Mouse (Mus musculus) embryonic facial prominence, embryonic 15.5 days (tissue): ENCODE data around the gene Rasgrp3. TPM values are rescaled to one million over a fixed set of nuclear protein-coding genes. Genes with fewer than 3 reads are reported as not detected.
"Not testable (repeated sequence)": the region's sequence is repeated elsewhere in the genome, so short reads cannot be mapped to it uniquely, and the experiment has no call there.

Source experiments
- ATAC-seq: fragments of 200-750 bp; cut with Nextera tagmentation; 2 replicates; pipeline ENCODE4 v1.8.0; 2017; ENCODE audit warnings: low read depth, moderate TSS enrichment; ENCODE audit not compliant: insufficient number of reproducible peaks, low FRiP score, low TSS enrichment
- H3K27ac ChIP-seq: fragments of 300-500 bp; sonication (generic); replicated peaks from 2 replicates; pipeline ENCODE4 v1.5.1; 2015; ENCODE audit warnings: mild to moderate bottlenecking, inconsistent platforms
- H3K27me3 ChIP-seq: fragments of 300-500 bp; sonication (generic); 2 replicates; pipeline ENCODE4 v1.6.1; 2015; ENCODE audit warnings: inconsistent platforms
- H3K36me3 ChIP-seq: fragments of 300-500 bp; sonication (generic); 2 replicates; pipeline ENCODE4 v1.6.1; 2015; ENCODE audit warnings: mild to moderate bottlenecking, inconsistent platforms
- H3K4me1 ChIP-seq: fragments of 300-500 bp; sonication (generic); 2 replicates; pipeline ENCODE4 v1.6.1; 2015; ENCODE audit warnings: inconsistent platforms
- H3K4me2 ChIP-seq: fragments of 300-500 bp; sonication (generic); replicated peaks from 2 replicates; pipeline ENCODE4 v1.6.1; 2015; ENCODE audit warnings: mild to moderate bottlenecking, inconsistent platforms
- H3K4me3 ChIP-seq: fragments of 300-500 bp; sonication (generic); replicated peaks from 2 replicates; pipeline ENCODE4 v1.5.1; 2015; ENCODE audit warnings: mild to moderate bottlenecking, inconsistent platforms
- H3K9ac ChIP-seq: fragments of 300-500 bp; sonication (generic); 2 replicates; pipeline ENCODE4 v1.6.1; 2015; ENCODE audit warnings: inconsistent platforms
- H3K9me3 ChIP-seq: fragments of 300-500 bp; sonication (generic); replicated peaks from 2 replicates; pipeline ENCODE4 v1.6.1; 2016; ENCODE audit warnings: inconsistent platforms
- WGBS: fragments of 180-500 bp; shearing (Covaris S2); methylation state at CpG from one replicate; pipeline ENCODE4 v1.1.7; 2015; 5-methylcytosine and 5-hydroxymethylcytosine counted together
- polyA plus RNA-seq: library from polyadenylated mRNA; unstranded; fragments of >200 nt; fragmentation: Nextera tagmentation; extraction: Ambion mirVana; gene quantifications from 2 replicates; pipeline ENCODE4 v1.2.1, GENCODE M21; 2015

The Rasgrp3 gene
- polyA plus RNA-seq, 1 experiment from 2014 or later = 10.8 TPM

- H3K9me3 ChIP-seq, H3K4me3 ChIP-seq, H3K4me2 ChIP-seq, H3K27ac ChIP-seq, ATAC-seq, H3K27me3 ChIP-seq, H3K36me3 ChIP-seq, H3K9ac ChIP-seq: not testable (repeated sequence)
- 92% methylated on average over 1 of the region's 1 CpGs for WGBS
- H3K4me1 ChIP-seq = peaks cover 13% of the 10 kb centered on the region
Measured at GRCm38 (mm10) chr17:75463223-75463622, 27.5 kb downstream of the Rasgrp3 start.

DNA sequence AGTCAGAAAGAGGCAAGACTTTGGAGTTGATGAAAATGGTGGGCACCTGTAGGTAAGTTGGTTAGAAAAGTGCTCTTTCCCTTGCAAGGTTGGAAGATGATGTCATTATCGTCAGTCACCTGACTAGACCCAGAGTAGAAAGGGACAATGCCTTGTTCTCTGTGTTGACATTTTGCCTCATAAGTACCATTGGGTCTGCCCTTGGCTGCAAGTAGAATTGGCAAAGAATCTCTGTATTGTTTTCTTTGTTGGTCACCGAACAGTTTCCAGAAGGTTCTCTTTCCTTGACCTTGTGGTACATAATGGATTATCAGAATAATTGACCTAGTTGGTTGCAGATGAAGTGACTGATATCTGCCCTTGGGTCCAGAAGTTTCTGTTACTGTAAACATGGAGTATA lies 27.9 kb downstream of the Rasgrp3 start:
- H3K9me3 ChIP-seq = no peaks in the 10 kb centered on the region
- H3K36me3 ChIP-seq = no peaks in the 10 kb centered on the region
- no peak overlapping the region for H3K4me3 ChIP-seq
- peaks cover 13% of the 10 kb centered on the region for H3K4me1 ChIP-seq
- H3K4me2 ChIP-seq = no peak overlapping the region
- H3K27me3 ChIP-seq = no peaks in the 10 kb centered on the region
- H3K27ac ChIP-seq = no peak overlapping the region
- ATAC-seq = no peak
- WGBS = 82% methylated on average over 2 of the region's 2 CpGs
- no peak overlapping the region for H3K9ac ChIP-seq

DNA sequence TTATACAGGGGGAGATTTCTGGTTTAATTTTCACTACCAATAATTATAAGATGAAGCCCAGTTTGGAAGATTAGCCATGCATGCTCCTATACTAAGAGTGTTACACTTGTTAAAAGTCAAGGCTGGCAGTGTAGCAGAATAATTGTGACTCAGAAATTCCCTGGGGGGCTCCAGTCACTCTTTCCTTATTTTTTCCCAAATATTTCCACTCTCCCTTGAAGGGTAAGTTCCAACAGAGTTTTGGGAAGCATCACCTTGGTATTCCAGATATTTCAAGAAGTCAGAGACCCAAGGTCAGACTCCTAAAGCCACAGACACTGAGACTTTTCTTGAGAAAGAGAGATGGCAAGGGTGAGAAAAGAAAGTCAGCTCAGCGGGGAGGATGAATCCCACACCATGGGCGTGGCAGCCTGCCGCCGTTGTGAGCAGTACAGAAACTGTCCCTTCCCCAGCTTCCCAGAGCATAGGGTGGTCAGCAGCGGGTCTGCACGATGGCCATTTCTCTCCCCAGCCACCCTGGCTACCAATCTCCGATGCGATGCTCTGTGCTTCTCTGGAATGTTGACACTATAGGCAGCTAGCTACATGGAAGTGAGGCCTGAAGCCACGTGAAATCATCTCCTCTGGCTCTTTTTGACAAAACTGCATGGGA lies 28.8 kb downstream of the Rasgrp3 start:
- peaks cover 13% of the 10 kb centered on the region for H3K4me1 ChIP-seq
- H3K9ac ChIP-seq = no peak overlapping the region
- no peaks in the 10 kb centered on the region for H3K36me3 ChIP-seq
- peak overlapping the region; percentile 33; the same call in 1 of the 2 replicates for H3K4me2 ChIP-seq
- no peaks in the 10 kb centered on the region for H3K27me3 ChIP-seq
- no peaks in the 10 kb centered on the region for H3K9me3 ChIP-seq
- ATAC-seq = no peak
- no peak overlapping the region for H3K27ac ChIP-seq
- no peak overlapping the region for H3K4me3 ChIP-seq
- 23% methylated on average over 9 of the region's 9 CpGs for WGBS

DNA sequence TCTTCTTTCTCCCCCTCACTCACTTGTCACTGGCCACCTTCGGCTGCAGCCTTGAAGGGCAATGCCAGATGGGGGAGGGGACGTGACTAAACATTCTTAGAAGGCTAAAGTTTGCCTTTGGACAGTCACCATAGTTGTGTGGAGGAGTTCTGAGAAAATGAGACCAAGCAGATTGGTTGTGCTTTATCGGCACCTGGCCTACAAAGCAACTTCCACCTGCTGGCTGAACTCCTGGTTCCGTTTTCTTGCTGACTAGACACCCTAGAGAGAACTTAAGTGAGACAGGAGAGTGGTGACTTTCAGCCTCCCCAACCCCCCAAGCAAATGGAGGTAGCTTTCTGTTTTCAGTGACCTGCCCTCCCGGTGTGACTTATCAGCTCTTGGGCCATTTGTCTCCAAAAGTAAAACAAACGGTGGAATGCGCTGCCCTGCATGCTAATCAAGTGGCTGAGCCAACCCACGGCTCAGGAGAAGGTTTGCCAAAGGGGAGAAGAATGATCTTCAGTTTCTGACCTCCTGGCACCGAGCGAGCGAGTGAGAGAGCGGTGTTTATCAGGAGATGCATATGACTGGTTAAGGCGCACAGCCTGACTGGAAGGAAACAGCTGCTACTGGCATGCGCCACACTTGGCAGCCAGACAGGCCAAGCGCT lies 29.4 kb downstream of the Rasgrp3 start:
- WGBS = 14% methylated on average over 15 of the region's 15 CpGs
- no peaks in the 10 kb centered on the region for H3K27me3 ChIP-seq
- H3K36me3 ChIP-seq = no peaks in the 10 kb centered on the region
- H3K9ac ChIP-seq = no peak overlapping the region
- peak overlapping the region; percentile 33 for H3K4me2 ChIP-seq
- H3K4me1 ChIP-seq = peaks cover 13% of the 10 kb centered on the region
- no peaks in the 10 kb centered on the region for H3K9me3 ChIP-seq
- H3K4me3 ChIP-seq = peak overlapping the region; percentile 12
- no peak overlapping the region for H3K27ac ChIP-seq
- ATAC-seq = peak; percentile 77; the same call in 1 of the 2 replicates

GRCm38 (mm10) chr17:75465635-75465997 lies 29.9 kb downstream of the Rasgrp3 start:
- no peak for ATAC-seq
- no peak overlapping the region for H3K9ac ChIP-seq

DNA sequence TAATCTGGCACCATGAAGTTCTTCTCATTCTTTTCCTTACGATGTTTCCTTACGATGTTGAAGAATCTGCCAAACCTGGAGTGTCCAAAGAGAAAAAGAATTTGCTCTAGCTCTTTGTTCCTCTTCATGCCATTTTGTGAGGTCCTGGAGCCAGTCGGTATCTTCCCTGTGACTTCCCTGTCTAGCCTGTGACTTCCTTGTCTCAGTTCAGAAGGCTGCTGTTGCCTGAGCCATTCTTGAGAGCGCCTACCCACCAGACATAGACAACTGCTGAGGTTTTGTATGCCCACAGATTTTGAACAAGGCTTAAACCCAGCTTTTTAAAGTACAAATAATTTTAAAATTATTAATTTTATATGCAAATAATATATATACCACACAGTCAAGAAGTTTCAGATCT lies 31.3 kb downstream of the Rasgrp3 start:
- Histone ChIP-seq H3K27me3 (no peaks in the 10 kb centered on the region), H3K4me3 (no peak overlapping the region), H3K4me2 (no peak overlapping the region), H3K27ac (no peak overlapping the region), H3K9ac (no peak overlapping the region), H3K4me1 (peaks cover 13% of the 10 kb centered on the region), H3K9me3 (no peaks in the 10 kb centered on the region), H3K36me3 (no peaks in the 10 kb centered on the region)
- ATAC-seq = no peak
- WGBS = 88% methylated on average over 4 of the region's 4 CpGs

More at GRCm38 (mm10) chr17:75465635-75465997, 29.9 kb downstream of the Rasgrp3 start:
- no peaks in the 10 kb centered on the region for H3K36me3 ChIP-seq
- peaks cover 13% of the 10 kb centered on the region for H3K4me1 ChIP-seq
- peak overlapping the region; percentile 33 for H3K4me2 ChIP-seq
- no peak overlapping the region for H3K27ac ChIP-seq
- 53% methylated on average over 14 of the region's 14 CpGs for WGBS
- no peaks in the 10 kb centered on the region for H3K27me3 ChIP-seq
- peak overlapping the region; percentile 12 for H3K4me3 ChIP-seq
- H3K9me3 ChIP-seq = no peaks in the 10 kb centered on the region

GRCm38 (mm10) chr17:75467526-75467925 lies 31.8 kb downstream of the Rasgrp3 start:
- H3K9ac ChIP-seq = no peak overlapping the region
- no peak overlapping the region for H3K27ac ChIP-seq
- H3K9me3 ChIP-seq = no peaks in the 10 kb centered on the region
- H3K4me3 ChIP-seq = no peak overlapping the region
- H3K4me1 ChIP-seq = peaks cover 13% of the 10 kb centered on the region
- H3K27me3 ChIP-seq = no peaks in the 10 kb centered on the region
- no peak overlapping the region for H3K4me2 ChIP-seq
- no peak for ATAC-seq
- 90% methylated on average over 2 of the region's 2 CpGs for WGBS
- H3K36me3 ChIP-seq = no peaks in the 10 kb centered on the region

GRCm38 (mm10) chr17:75468479-75469114 lies 32.9 kb downstream of the Rasgrp3 start:
- 92% methylated on average over 10 of the region's 10 CpGs for WGBS
- ATAC-seq = no peak
- no peak overlapping the region for H3K4me3 ChIP-seq
- no peaks in the 10 kb centered on the region for H3K27me3 ChIP-seq
- H3K9me3 ChIP-seq = no peaks in the 10 kb centered on the region
- H3K36me3 ChIP-seq = no peaks in the 10 kb centered on the region
- H3K4me2 ChIP-seq = no peak overlapping the region
- H3K27ac ChIP-seq = no peak overlapping the region
- H3K9ac ChIP-seq = no peak overlapping the region
- peaks cover 13% of the 10 kb centered on the region for H3K4me1 ChIP-seq

GRCm38 (mm10) chr17:75470325-75470724 lies 34.6 kb downstream of the Rasgrp3 start:
- H3K27ac ChIP-seq = no peak overlapping the region
- no peak overlapping the region for H3K9ac ChIP-seq
- no peaks in the 10 kb centered on the region for H3K27me3 ChIP-seq
- no peaks in the 10 kb centered on the region for H3K36me3 ChIP-seq
- H3K4me2 ChIP-seq = no peak overlapping the region
- H3K9me3 ChIP-seq = no peaks in the 10 kb centered on the region
- 63% methylated on average over 6 of the region's 6 CpGs for WGBS
- ATAC-seq = no peak
- H3K4me3 ChIP-seq = no peak overlapping the region
- peaks cover 3% of the 10 kb centered on the region; the same call in 1 of the 2 replicates for H3K4me1 ChIP-seq

GRCm38 (mm10) chr17:75470885-75471610 lies 35.4 kb downstream of the Rasgrp3 start:
- no peaks in the 10 kb centered on the region for H3K36me3 ChIP-seq

GRCm38 (mm10) chr17:75471644-75472253 lies 36.1 kb downstream of the Rasgrp3 start:
- H3K9ac ChIP-seq = no peak overlapping the region
- no peak overlapping the region for H3K4me3 ChIP-seq
- no peak for ATAC-seq
- no peak overlapping the region for H3K27ac ChIP-seq
- H3K36me3 ChIP-seq = no peaks in the 10 kb centered on the region
- no peaks in the 10 kb centered on the region for H3K4me1 ChIP-seq
- H3K9me3 ChIP-seq = no peaks in the 10 kb centered on the region
- H3K27me3 ChIP-seq = no peaks in the 10 kb centered on the region
- WGBS = 76% methylated on average over 6 of the region's 6 CpGs
- H3K4me2 ChIP-seq = no peak overlapping the region

More at GRCm38 (mm10) chr17:75470885-75471610, 35.4 kb downstream of the Rasgrp3 start:
- Histone ChIP-seq H3K4me2 (no peak overlapping the region), H3K4me1 (no peaks in the 10 kb centered on the region), H3K4me3 (no peak overlapping the region), H3K27me3 (no peaks in the 10 kb centered on the region), H3K9ac (no peak overlapping the region), H3K9me3 (no peaks in the 10 kb centered on the region), H3K27ac (no peak overlapping the region)
- ATAC-seq = no peak
- 95% methylated on average over 7 of the region's 7 CpGs for WGBS
